Mouse (Mus musculus) inflammation-experienced regulatory T-cells (primary cell): Measurements from ENCODE around the gene A4gnt. TPM values are rescaled to one million over a fixed set of nuclear protein-coding genes. Genes with fewer than 3 reads are reported as not detected.

ENCODE experiments used
- polyA plus RNA-seq, 2 experiments: library from polyadenylated mRNA; unstranded; fragments of 100-300 nt; shearing (Covaris generic); gene quantifications; one replicate each; pipeline ENCODE4 v1.2.1; 2017

The A4gnt gene
- not detected for polyA plus RNA-seq

DNA sequence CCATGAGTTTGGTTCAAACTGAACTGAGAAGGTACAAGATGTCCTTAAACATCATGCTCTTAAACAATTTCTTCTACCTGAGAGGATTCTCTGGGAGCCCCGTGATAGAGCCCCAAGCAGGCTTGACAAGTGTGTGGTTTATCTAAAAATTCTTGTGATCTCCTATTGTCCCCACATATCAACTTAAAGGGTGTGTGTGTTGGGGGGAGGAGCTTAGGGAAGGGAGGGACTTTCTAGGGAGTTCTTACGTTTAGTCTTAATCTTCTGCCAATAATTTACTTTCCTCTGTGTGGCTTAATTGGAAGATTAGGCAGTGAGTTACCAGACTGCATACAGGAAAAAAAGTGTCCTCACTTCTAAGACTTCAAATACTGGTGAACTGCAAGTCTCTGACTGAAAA, at the start of gene A4gnt:
Gene A4gnt (plus strand): TSS at position 301 of the 400 bp plus-strand sequence.

GRCm38 (mm10) chr9:99568347-99569070, 43.8 kb upstream of the A4gnt start, which contains the start of gene Armc8:
TSS of gene Armc8 (minus strand) at chr9:99568899.

GRCm38 (mm10) chr9:99575677-99576480, 36.4 kb upstream of the A4gnt start, which contains the start of gene Dbr1:
TSS of gene Dbr1 (plus strand) at chr9:99575799.

GRCm38 (mm10) chr9:99629281-99630011, 17.1 kb downstream of the A4gnt start, which contains the start of gene Dzip1l:
TSS of gene Dzip1l (plus strand) at chr9:99629496.

Other genes starting within 250 kb of the A4gnt start
- under 1 TPM; 0.23 to 0.39 TPM for gene Mras, start 175.1 kb upstream of the A4gnt start, polyA plus RNA-seq
- gene Nme9, start 161.0 kb upstream of the A4gnt start, polyA plus RNA-seq, result under 1 TPM in 1 of 2 experiments, not detected in 1; 0.76 TPM
- gene Armc8, start 43.6 kb upstream of the A4gnt start, polyA plus RNA-seq, result 10 to 100 TPM; 28.1 to 31.3 TPM
- gene Dbr1, start 36.7 kb upstream of the A4gnt start, polyA plus RNA-seq, result 10 to 100 TPM; 32.5 to 49.4 TPM
- gene Dzip1l, start 17.0 kb downstream of the A4gnt start, polyA plus RNA-seq, result under 1 TPM; 0.06 to 0.36 TPM
- not detected for gene Cldn18, start 104.8 kb downstream of the A4gnt start, polyA plus RNA-seq